Mouse (Mus musculus) small intestine, adult 2 months (tissue): ENCODE results near the gene Commd6. TPM values are rescaled to one million over a fixed set of nuclear protein-coding genes. Genes with fewer than 3 reads are reported as not detected.
A peak's percentile ranks its signal among the peaks of the same experiment; 100 is the strongest.

ENCODE experiments used
- H3K27ac ChIP-seq: fragments of 200-500 bp; 2 replicates; pipeline ENCODE4 v1.5.1; 2012; ENCODE audit warnings: low read depth, low read length, control low read depth, inconsistent platforms; ENCODE audit not compliant: insufficient read depth
- H3K27me3 ChIP-seq: fragments of 200-500 bp; 2 replicates; pipeline ENCODE4 v1.6.1; 2012; ENCODE audit warnings: mild to moderate bottlenecking, moderate library complexity, low read length, inconsistent platforms; ENCODE audit not compliant: control insufficient read depth, insufficient read depth
- H3K36me3 ChIP-seq: fragments of 200-500 bp; 2 replicates; pipeline ENCODE4 v1.6.1; 2012; ENCODE audit warnings: mild to moderate bottlenecking, low read length, control low read depth, inconsistent platforms; ENCODE audit not compliant: control insufficient read depth, insufficient read depth
- H3K4me1 ChIP-seq: fragments of 200-500 bp; 2 replicates; pipeline ENCODE4 v1.6.1; 2012; ENCODE audit warnings: low read length, inconsistent platforms, mixed read lengths; ENCODE audit not compliant: control insufficient read depth, insufficient read depth, insufficient read length
- H3K4me3 ChIP-seq: fragments of 200-500 bp; 2 replicates; pipeline ENCODE4 v1.5.1; 2012; ENCODE audit warnings: low read depth, mild to moderate bottlenecking, control low read depth, inconsistent platforms, low read length, moderate library complexity
- CTCF ChIP-seq: fragments of 200-500 bp; IDR thresholded peaks from 2 replicates; pipeline ENCODE4 v1.5.1; 2012; ENCODE audit warnings: low read depth, mild to moderate bottlenecking, control low read depth, inconsistent platforms, low read length, moderate library complexity, mixed read lengths; ENCODE audit not compliant: insufficient replicate concordance, insufficient read length; ENCODE audit errors: extremely low read depth
- POLR2A ChIP-seq: fragments of 200-500 bp; IDR thresholded peaks from 2 replicates; pipeline ENCODE4 v1.6.1; 2012; ENCODE audit warnings: low read depth, mild to moderate bottlenecking, control low read depth, inconsistent platforms, low read length, moderate library complexity
- WGBS: fragments of 180-500 bp; shearing (Covaris S2); methylation state at CpG from one replicate; pipeline ENCODE4 v1.1.7; 2018; 5-methylcytosine and 5-hydroxymethylcytosine counted together
- polyA plus RNA-seq: library from polyadenylated mRNA; depleted of rRNA; stranded (reverse); fragments of >200 nt; gene quantifications from 2 replicates; pipeline ENCODE4 v1.2.3, GENCODE M21; 2012; rRNA removed

Commd6 gene
- polyA plus RNA-seq = 5.4 and 9.2 TPM in 2 replicates

GRCm38 (mm10) chr14:101640153-101640843, at the start of gene Commd6:
Commd6 (minus strand) TSS chr14:101640686.
- WGBS = under 1% methylated on average over 39 of the region's 39 CpGs
- H3K27me3 ChIP-seq = no peaks in the 10 kb centered on the region
- H3K4me1 ChIP-seq = peaks cover 4% of the 10 kb centered on the region; the same call in 1 of the 2 replicates
- H3K4me3 ChIP-seq = peak within 1 kb of the TSS; percentile 82
- H3K36me3 ChIP-seq = peaks cover 3% of the 10 kb centered on the region; the same call in 1 of the 2 replicates
- peak; percentile 11; the same call in 1 of the 2 replicates for TF ChIP-seq CTCF
- peak; percentile 94 for TF ChIP-seq POLR2A
- peak within 1 kb of the TSS; percentile 78 for H3K27ac ChIP-seq

DNA sequence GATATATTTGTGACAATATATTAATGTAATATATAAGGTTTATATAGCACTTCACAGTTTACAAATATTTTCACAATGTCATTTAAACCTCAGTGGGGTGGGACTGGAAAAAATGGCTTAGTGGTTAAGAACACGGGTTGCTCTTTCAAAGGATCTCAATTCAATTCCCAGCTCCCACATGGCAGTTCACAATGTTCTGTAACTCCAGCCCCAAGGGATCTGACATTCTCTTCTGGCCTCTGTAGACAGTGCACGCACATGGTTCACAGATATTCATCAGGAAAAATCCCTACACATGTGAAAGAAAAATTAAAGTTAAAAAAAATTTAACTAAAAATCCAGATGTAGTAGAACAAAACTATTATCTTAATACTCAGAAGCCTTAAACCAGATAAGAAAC, 47.9 kb upstream of the Commd6 start:
- Histone ChIP-seq H3K27me3 (no peaks in the 10 kb centered on the region), H3K27ac (no peak overlapping the region), H3K4me3 (no peak overlapping the region), H3K36me3 (peaks cover 5% of the 10 kb centered on the region; the same call in 1 of the 2 replicates), H3K4me1 (no peaks in the 10 kb centered on the region)
- TF ChIP-seq CTCF = no peak
- TF ChIP-seq POLR2A = no peak
- 88% methylated on average over 2 of the region's 2 CpGs for WGBS

- H3K27me3 ChIP-seq = no peaks in the 10 kb centered on the region
- peaks cover 4% of the 10 kb centered on the region; the same call in 1 of the 2 replicates for H3K36me3 ChIP-seq
- H3K27ac ChIP-seq = no peak overlapping the region
- no peaks in the 10 kb centered on the region for H3K4me1 ChIP-seq
- TF ChIP-seq POLR2A = no peak
- no peak for TF ChIP-seq CTCF
- no peak overlapping the region for H3K4me3 ChIP-seq
- 88% methylated on average over 6 of the region's 6 CpGs for WGBS
Measured at GRCm38 (mm10) chr14:101687696-101688095, 47.2 kb upstream of the Commd6 start.

DNA sequence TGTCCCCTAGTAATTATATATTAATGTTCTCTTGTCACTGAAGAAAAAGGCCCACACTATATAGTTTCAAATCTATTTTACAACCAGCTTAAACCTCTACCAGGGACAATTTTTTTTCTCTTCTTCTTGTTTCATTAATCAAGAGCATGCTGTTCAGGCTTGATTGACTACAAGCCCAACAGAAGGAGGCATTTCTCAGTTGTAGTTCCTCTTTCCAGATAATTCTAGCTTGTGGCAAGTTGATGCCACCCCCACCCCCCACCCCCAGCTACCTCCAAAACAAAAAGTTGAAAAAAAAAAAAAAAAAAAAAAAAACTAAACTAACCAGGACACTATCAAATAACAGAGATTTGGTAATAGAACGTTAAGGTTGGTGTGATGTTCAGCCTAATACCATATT, 31.7 kb upstream of the Commd6 start:
- Histone ChIP-seq H3K27me3 (no peaks in the 10 kb centered on the region), H3K36me3 (peaks cover 21% of the 10 kb centered on the region), H3K4me3 (no peak overlapping the region), H3K27ac (no peak overlapping the region), H3K4me1 (no peaks in the 10 kb centered on the region)
- TF ChIP-seq CTCF (no peak), POLR2A (no peak)
- WGBS = 83% methylated on average over 1 of the region's 1 CpGs

DNA sequence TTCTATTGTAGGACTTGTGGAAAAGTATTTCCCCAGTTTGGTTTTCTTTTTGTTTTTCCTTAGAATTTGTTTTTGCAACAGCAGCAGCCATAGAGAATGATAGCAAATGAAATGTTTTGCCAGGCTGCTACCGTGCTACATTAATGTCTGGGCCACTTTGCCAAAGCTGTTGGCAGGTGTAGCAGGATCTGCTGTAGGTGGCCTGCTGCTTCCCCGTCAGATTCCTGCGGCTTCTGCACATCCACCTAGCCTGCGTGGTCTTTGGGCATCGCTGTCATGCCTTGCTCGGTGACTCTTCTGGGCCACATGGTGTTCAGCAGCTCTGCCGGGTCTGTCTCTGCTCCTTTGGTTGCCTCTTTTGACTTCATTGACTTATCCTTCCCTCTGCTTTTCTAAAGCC, 28.1 kb upstream of the Commd6 start:
- no peaks in the 10 kb centered on the region for H3K4me1 ChIP-seq
- H3K36me3 ChIP-seq = peaks cover 16% of the 10 kb centered on the region
- 92% methylated on average over 7 of the region's 7 CpGs for WGBS
- H3K27ac ChIP-seq = no peak overlapping the region
- TF ChIP-seq POLR2A = no peak
- TF ChIP-seq CTCF = no peak
- H3K27me3 ChIP-seq = no peaks in the 10 kb centered on the region
- no peak overlapping the region for H3K4me3 ChIP-seq

DNA sequence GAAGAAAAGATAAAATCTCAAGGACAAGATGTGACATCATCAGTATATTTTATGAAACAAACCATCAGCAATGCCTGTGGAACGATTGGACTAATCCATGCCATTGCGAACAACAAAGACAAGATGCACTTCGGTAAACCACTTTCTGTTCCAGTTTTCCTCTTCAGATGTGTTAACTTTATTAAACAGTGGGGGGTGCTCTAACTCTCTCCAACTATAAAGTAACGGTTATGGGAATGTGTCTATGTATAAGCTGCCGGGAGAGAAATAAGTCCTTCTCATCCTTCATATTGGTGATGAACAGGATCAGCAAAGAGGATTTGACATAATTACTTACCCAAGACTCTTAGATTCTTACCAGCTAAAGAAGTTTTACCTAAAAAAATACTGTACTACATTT, 26.1 kb upstream of the Commd6 start:
- WGBS = 78% methylated on average over 5 of the region's 5 CpGs
- TF ChIP-seq POLR2A = no peak
- TF ChIP-seq CTCF = no peak
- Histone ChIP-seq H3K27me3 (no peaks in the 10 kb centered on the region), H3K36me3 (peaks cover 13% of the 10 kb centered on the region), H3K4me1 (no peaks in the 10 kb centered on the region), H3K27ac (no peak overlapping the region), H3K4me3 (no peak overlapping the region)

GRCm38 (mm10) chr14:101666056-101666455, 25.6 kb upstream of the Commd6 start:
- Histone ChIP-seq H3K4me1 (no peaks in the 10 kb centered on the region), H3K36me3 (peaks cover 12% of the 10 kb centered on the region), H3K4me3 (no peak overlapping the region), H3K27ac (no peak overlapping the region), H3K27me3 (no peaks in the 10 kb centered on the region)
- WGBS = 82% methylated on average over 7 of the region's 7 CpGs
- no peak for TF ChIP-seq CTCF
- no peak for TF ChIP-seq POLR2A
